7 mouse cellular contexts compared by ENCODE assay signal in the genomic region with DNA sequence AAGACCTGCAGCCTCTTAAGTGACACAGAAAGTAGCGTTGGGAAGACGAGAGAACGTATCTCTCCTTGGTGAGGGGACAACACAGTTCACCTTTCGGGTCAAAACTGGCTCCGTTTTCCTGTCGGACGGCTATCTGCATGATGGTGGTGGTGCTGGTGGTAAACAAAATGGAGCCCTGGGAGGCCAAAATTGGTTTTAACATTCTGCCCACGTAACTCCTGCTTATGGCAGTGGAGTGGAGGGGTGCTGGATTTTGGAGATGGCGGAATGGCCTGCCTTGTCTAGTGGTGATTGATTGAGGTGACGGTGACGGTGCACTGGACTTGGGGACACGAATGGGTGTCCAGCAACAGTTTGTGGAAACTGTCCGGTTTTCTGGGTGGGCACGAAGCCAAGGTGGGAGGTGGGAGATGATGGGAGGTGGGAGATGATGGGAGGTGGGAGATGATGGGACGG. TPM values are rescaled to one million over a fixed set of nuclear protein-coding genes. Genes with fewer than 3 reads are reported as not detected.
DNase-seq lines count a peak whose midpoint lies in the region; ATAC-seq and TF ChIP-seq lines count a peak whose summit lies in the region.

No protein-coding gene starts in this region.

- H3K4me2 ChIP-seq in forebrain, postnatal 0 days (ENCODE audit: low read depth), result peak overlapping the region; percentile 63
- H3K4me2 ChIP-seq in kidney, postnatal 0 days (ENCODE audit: low read length), result peak overlapping the region; percentile 62
- peak overlapping the region; percentile 65 for H3K4me2 ChIP-seq in midbrain, embryonic 14.5 days (ENCODE audit: low read length)

- WGBS in forebrain, postnatal 0 days, result 55% methylated on average over 15 of the region's 15 CpGs
- 56% methylated on average over 15 of the region's 15 CpGs for WGBS in kidney, postnatal 0 days
- 44% methylated on average over 15 of the region's 15 CpGs for WGBS in midbrain, embryonic 14.5 days

- H3K27me3 ChIP-seq in forebrain, postnatal 0 days (ENCODE audit: insufficient read depth, low read length), result no peaks in the 10 kb centered on the region
- H3K27me3 ChIP-seq in kidney, postnatal 0 days (ENCODE audit: insufficient read depth, low read length), result no peaks in the 10 kb centered on the region
- H3K27me3 ChIP-seq in midbrain, embryonic 14.5 days (ENCODE audit: control insufficient read depth, insufficient read depth, low read length), result no peaks in the 10 kb centered on the region

- peaks cover 4% of the 10 kb centered on the region; the same call in 1 of the 2 replicates for H3K9me3 ChIP-seq in forebrain, postnatal 0 days (ENCODE audit: low read length)
- H3K9me3 ChIP-seq in kidney, postnatal 0 days (replicated peaks; ENCODE audit: low read length), result no peaks in the 10 kb centered on the region
- peaks cover 19% of the 10 kb centered on the region for H3K9me3 ChIP-seq in midbrain, embryonic 14.5 days (ENCODE audit: control insufficient read depth, low read length)

- peak overlapping the region; percentile 54 for H3K4me3 ChIP-seq in forebrain, postnatal 0 days (ENCODE audit: low read depth, low read length)
- peak overlapping the region; percentile 42 for H3K4me3 ChIP-seq in kidney, postnatal 0 days (replicated peaks; ENCODE audit: low read depth, low read length)
- peak overlapping the region; percentile 53 for H3K4me3 ChIP-seq in midbrain, embryonic 14.5 days (replicated peaks; ENCODE audit: low read depth, low read length)

- DNase-seq in left cerebral cortex, postnatal 14 days (ENCODE audit: low spot score in 2 of 2), result peak; percentile 13 to 34
- DNase-seq in left cerebral cortex, adult 8-10 months (ENCODE audit: low spot score in 2 of 2), result no peak
- DNase-seq in embryo, embryonic 10.5 days (ENCODE audit: low spot score), result peak; percentile 66
- DNase-seq in forebrain, postnatal 0 days, result no peak
- no peak for DNase-seq in kidney, postnatal 0 days (ENCODE audit: low spot score)
- DNase-seq in midbrain, embryonic 14.5 days, result peak; percentile 70

- H3K9ac ChIP-seq in forebrain, postnatal 0 days, result peak overlapping the region; percentile 2; the same call in 1 of the 2 replicates
- H3K9ac ChIP-seq in kidney, postnatal 0 days (ENCODE audit: low read depth, low read length), result no peak overlapping the region
- H3K9ac ChIP-seq in midbrain, embryonic 14.5 days (replicated peaks; ENCODE audit: low read length), result peak overlapping the region; percentile 27; the same call in 1 of the 2 replicates

- intact Hi-C loops in left cerebral cortex, postnatal 14 days (cut with DNase I), result loop anchor here (5.0 to 10.0 kb wide), 4 partner anchors 154 to 636 kb away; partner anchors contain the start of genes Asb4 and Ppp1r9a

- no peak for TF ChIP-seq CTCF in forebrain, postnatal 0 days (IDR thresholded peaks at IDR 0.05; ENCODE audit: low read depth)
- TF ChIP-seq CTCF in kidney, postnatal 0 days (IDR thresholded peaks at IDR 0.05; ENCODE audit: low read depth), result no peak

- no peaks in the 10 kb centered on the region for H3K36me3 ChIP-seq in forebrain, postnatal 0 days (ENCODE audit: insufficient read depth)
- H3K36me3 ChIP-seq in kidney, postnatal 0 days (ENCODE audit: insufficient read depth, low read length), result no peaks in the 10 kb centered on the region
- no peaks in the 10 kb centered on the region for H3K36me3 ChIP-seq in midbrain, embryonic 14.5 days (ENCODE audit: control insufficient read depth, insufficient read depth, low read length)

- no peak for ATAC-seq in forebrain, postnatal 0 days
- peak; percentile 3; the same call in 1 of the 2 replicates for ATAC-seq in kidney, postnatal 0 days (replicated peaks; ENCODE audit: low FRiP score, low read depth)
- ATAC-seq in midbrain, embryonic 14.5 days (ENCODE audit: low FRiP score, low TSS enrichment), result peak; percentile 21
- no peak for ATAC-seq in megakaryocyte progenitor cell, adult 5-6 weeks (replicated peaks; ENCODE audit: poor library complexity)

- peak overlapping the region; percentile 4 for H3K27ac ChIP-seq in forebrain, postnatal 0 days (ENCODE audit: low read depth, low read length)
- no peak overlapping the region for H3K27ac ChIP-seq in kidney, postnatal 0 days
- peak overlapping the region; percentile 16; the same call in 1 of the 2 replicates for H3K27ac ChIP-seq in midbrain, embryonic 14.5 days (replicated peaks; ENCODE audit: low read depth, low read length)

- no peaks in the 10 kb centered on the region for H3K4me1 ChIP-seq in forebrain, postnatal 0 days (ENCODE audit: insufficient read depth)
- H3K4me1 ChIP-seq in kidney, postnatal 0 days (replicated peaks; ENCODE audit: insufficient read depth, low read length), result no peaks in the 10 kb centered on the region
- no peaks in the 10 kb centered on the region for H3K4me1 ChIP-seq in midbrain, embryonic 14.5 days (ENCODE audit: control insufficient read depth, insufficient read depth, low read length)

RNA-seq across cellular contexts. Expression of gene Peg10, which starts 1.4 kb away (rescaled TPM):
- 10 to 100 TPM; 10.4 to 11.9 TPM for total RNA-seq in left cerebral cortex, postnatal 14 days (2021)
- total RNA-seq in left cerebral cortex, adult 8-10 months (2022), result 10 to 100 TPM; 15.3 to 18.5 (median 16.4) TPM
- 25.2 and 72.5 TPM in 2 replicates for total RNA-seq in forebrain, postnatal 0 days (2014; rRNA removed)
- 1.8 and 3.5 TPM in 2 replicates for polyA plus RNA-seq in forebrain, postnatal 0 days (2015; fragmentation: Nextera tagmentation; extraction: Ambion mirVana)
- 1.1 and 1.2 TPM in 2 replicates for polyA plus RNA-seq in kidney, postnatal 0 days (2015; fragmentation: Nextera tagmentation; extraction: Ambion mirVana)
- 9.0 and 13.8 TPM in 2 replicates for polyA plus RNA-seq in midbrain, embryonic 14.5 days (2014; fragmentation: Nextera tagmentation; extraction: Ambion mirVana)
- total RNA-seq in megakaryocyte progenitor cell, adult 5-6 weeks (2015), result 0.02 and 0.34 TPM in 2 replicates
- not detected in 2 replicates for total RNA-seq in megakaryocyte progenitor cell, adult 5-6 weeks (2017)

RNA-seq across cellular contexts. Expression of gene Sgce, which starts 1.5 kb away (rescaled TPM):
- 10 to 100 TPM; 31.3 to 31.6 TPM for total RNA-seq in left cerebral cortex, postnatal 14 days (2021)
- total RNA-seq in left cerebral cortex, adult 8-10 months (2022), result 10 to 100 TPM; 33.0 to 37.0 (median 35.7) TPM
- total RNA-seq in forebrain, postnatal 0 days (2014; rRNA removed), result 36.2 and 44.5 TPM in 2 replicates
- 30.6 and 39.4 TPM in 2 replicates for polyA plus RNA-seq in forebrain, postnatal 0 days (2015; fragmentation: Nextera tagmentation; extraction: Ambion mirVana)
- 42.7 and 50.6 TPM in 2 replicates for polyA plus RNA-seq in kidney, postnatal 0 days (2015; fragmentation: Nextera tagmentation; extraction: Ambion mirVana)
- polyA plus RNA-seq in midbrain, embryonic 14.5 days (2014; fragmentation: Nextera tagmentation; extraction: Ambion mirVana), result 47.3 and 51.0 TPM in 2 replicates
- 0.17 and 0.54 TPM in 2 replicates for total RNA-seq in megakaryocyte progenitor cell, adult 5-6 weeks (2015)
- 1.2 TPM in 1 of 2 replicates, not detected in the other for total RNA-seq in megakaryocyte progenitor cell, adult 5-6 weeks (2017)

Comparison
In these comparisons a context has a peak if more than half of its experiments do, and no peak if none do; other contexts are left out.
1. DNase-seq: peak in left cerebral cortex, postnatal 14 days (2 of 2), embryo, embryonic 10.5 days (single experiment) and midbrain, embryonic 14.5 days (single experiment); none in left cerebral cortex, adult 8-10 months (0 of 2), forebrain, postnatal 0 days (single experiment) and kidney, postnatal 0 days (single experiment).
2. ATAC-seq: peak in kidney, postnatal 0 days (single experiment) and midbrain, embryonic 14.5 days (single experiment); none in forebrain, postnatal 0 days (single experiment) and megakaryocyte progenitor cell, adult 5-6 weeks (single experiment).
3. RNA of gene Peg10, which starts 1.4 kb away (total RNA-seq): 25.2 to 72.5 TPM in forebrain, postnatal 0 days, 15.3 to 18.5 TPM in left cerebral cortex, adult 8-10 months and 10.4 to 11.9 TPM in left cerebral cortex, postnatal 14 days; 0.02 to 0.34 TPM in megakaryocyte progenitor cell, adult 5-6 weeks; every median in the first group is over 4 times any median in the second.
4. RNA of gene Sgce, which starts 1.5 kb away (total RNA-seq): 36.2 to 44.5 TPM in forebrain, postnatal 0 days, 33.0 to 37.0 TPM in left cerebral cortex, adult 8-10 months and 31.3 to 31.6 TPM in left cerebral cortex, postnatal 14 days; 0.17 to 1.2 TPM in megakaryocyte progenitor cell, adult 5-6 weeks; every median in the first group is over 10 times any median in the second.
5. Peak in every context shown above with its lines, with median percentiles within 50 percentile points of each other: H3K4me2 ChIP-seq and H3K4me3 ChIP-seq.